Mouse (Mus musculus) kidney, adult 2 months (tissue): ENCODE measurements around the gene Mycbpap.

Source experiments
- CTCF ChIP-seq: fragments of 200-500 bp; conservative IDR thresholded peaks from 2 replicates; pipeline ENCODE4 v1.5.1; 2011; ENCODE audit warnings: low read depth, mild to moderate bottlenecking, control low read depth, low read length, moderate library complexity, mixed read lengths; ENCODE audit not compliant: insufficient read depth, insufficient read length
- POLR2A ChIP-seq: fragments of 200-500 bp; IDR thresholded peaks from one replicate; pipeline ENCODE4 v1.6.1; 2011; ENCODE audit warnings: low read depth, low read length, control low read depth

DNA sequence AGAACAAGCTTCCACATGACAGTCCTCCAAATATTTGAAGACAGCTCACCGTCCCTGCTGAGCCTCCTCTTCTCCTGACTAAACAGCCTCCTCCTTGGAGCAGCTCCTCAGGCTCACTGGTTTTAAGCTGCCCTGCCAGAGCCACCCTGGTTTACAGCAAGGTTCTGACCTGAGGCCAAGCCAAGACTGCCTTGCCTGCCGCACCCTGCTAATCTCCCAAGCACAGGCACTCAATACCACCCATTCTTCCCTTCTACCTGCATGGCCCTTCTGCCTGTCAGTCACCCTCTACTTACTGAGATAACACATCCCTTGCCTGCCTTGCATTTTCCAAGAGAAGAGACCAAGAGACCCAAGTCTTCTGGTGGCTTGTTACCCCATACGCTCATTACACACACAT lies 65.2 kb downstream of the Mycbpap start:
- TF ChIP-seq CTCF, result no peak
- no peak for TF ChIP-seq POLR2A
